Mouse (Mus musculus) colon, adult 2 months (tissue): ENCODE data around the gene Olfr166. TPM values are rescaled to one million over a fixed set of nuclear protein-coding genes. Genes with fewer than 3 reads are reported as not detected.

ENCODE experiments used
- polyA plus RNA-seq: library from polyadenylated mRNA; depleted of rRNA; stranded (reverse); fragments of >200 nt; gene quantifications from 2 replicates; pipeline ENCODE4 v1.2.3, GENCODE M21; 2012; rRNA removed

Gene Olfr166
- polyA plus RNA-seq: not detected in 2 replicates

DNA sequence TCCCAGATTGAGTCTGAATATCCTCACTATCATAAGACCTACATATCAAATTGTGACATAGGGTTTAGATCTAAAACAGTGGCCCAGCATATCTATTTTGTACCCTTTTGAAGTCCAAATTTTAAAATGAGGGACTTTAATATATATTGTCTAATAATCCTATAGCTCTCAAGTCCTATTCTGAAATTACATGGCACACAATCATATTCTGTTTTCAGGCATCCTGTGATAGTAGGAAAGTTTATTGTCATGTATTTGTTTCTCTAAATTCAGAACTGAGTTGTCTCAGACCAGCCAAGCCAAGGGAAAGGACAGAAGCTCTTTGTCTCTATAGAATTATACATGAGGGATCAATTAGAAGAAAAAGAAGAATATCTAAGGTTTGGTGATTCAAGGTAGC, at the start of gene Olfr166:
Olfr166 (plus strand) TSS at position 301 of the 400 bp plus-strand sequence.

DNA sequence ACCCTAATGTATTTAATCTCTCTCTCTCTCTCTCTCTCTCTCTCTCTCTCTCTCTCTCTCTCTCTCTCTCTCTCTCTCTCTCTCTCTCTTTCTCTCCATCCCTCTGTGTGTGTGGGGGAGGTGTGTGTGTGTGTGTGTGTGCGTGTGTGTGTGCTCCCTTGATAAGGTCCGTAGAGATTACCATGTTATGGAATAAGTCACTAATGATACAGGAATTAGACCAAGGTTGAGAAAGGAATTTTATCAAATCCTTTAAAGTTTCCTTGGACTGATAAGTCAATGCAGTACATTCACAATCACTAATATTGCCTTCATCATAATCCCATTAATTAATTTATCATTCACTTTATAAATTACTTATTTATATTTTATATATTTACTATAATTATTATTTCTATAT, 38.7 kb downstream of the Olfr166 start, which contains the start of gene Olfr167:
Olfr167 (minus strand) TSS at position 101 of the 400 bp plus-strand sequence.

DNA sequence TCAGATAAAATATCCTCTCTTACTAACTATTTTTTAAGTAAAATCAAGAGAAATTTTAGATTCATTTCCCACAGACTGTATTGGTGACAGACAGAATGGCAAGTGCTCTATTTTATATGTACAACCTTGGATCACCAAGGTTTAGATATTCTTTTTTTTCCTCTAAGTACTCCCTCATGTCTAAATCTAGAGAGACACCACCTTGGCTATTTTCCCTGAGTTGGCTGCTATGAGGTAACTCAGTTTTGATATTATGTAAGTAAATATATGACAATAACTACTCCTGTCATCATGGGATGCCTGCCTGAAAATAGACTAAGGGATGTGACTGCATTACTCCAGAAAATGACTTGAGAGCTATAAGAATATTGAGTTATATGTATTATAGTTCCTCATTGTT, 52.0 kb downstream of the Olfr166 start, which contains the start of gene Olfr168:
Olfr168 (minus strand) TSS at position 101 of the 400 bp plus-strand sequence.

Other genes starting within 250 kb of the Olfr166 start
- gene Olfr164, start 169.6 kb upstream of the Olfr166 start, polyA plus RNA-seq: not detected in 2 replicates
- 2.3 and 2.4 TPM in 2 replicates for gene Olfr165, start 60.6 kb upstream of the Olfr166 start, polyA plus RNA-seq
- gene Olfr167, start 38.6 kb downstream of the Olfr166 start, polyA plus RNA-seq: not detected in 2 replicates
- gene Olfr168, start 51.9 kb downstream of the Olfr166 start, polyA plus RNA-seq: not detected in 2 replicates
- gene Olfr169, start 88.1 kb downstream of the Olfr166 start, polyA plus RNA-seq: not detected in 2 replicates
- not detected in 2 replicates for gene Olfr170, start 128.2 kb downstream of the Olfr166 start, polyA plus RNA-seq
- gene Olfr171, start 146.2 kb downstream of the Olfr166 start, polyA plus RNA-seq: not detected in 2 replicates
- not detected in 2 replicates for gene Lamp3, start 222.7 kb downstream of the Olfr166 start, polyA plus RNA-seq